Mouse (Mus musculus) heart, postnatal 0 days (tissue): ENCODE measurements around the gene Hist1h4d.

Experiments
- CTCF ChIP-seq: IDR thresholded peaks from 2 replicates; pipeline ENCODE4 v1.5.1; 2016; ENCODE audit warnings: antibody characterized with exemption, control low read depth, low read depth
- EP300 ChIP-seq: IDR thresholded peaks from 2 replicates; pipeline ENCODE4 v1.6.1; 2016; ENCODE audit warnings: antibody characterized with exemption, low read depth

- TF ChIP-seq CTCF (no peak), EP300 (no peak)
Measured at GRCm38 (mm10) chr13:23564482-23564881, 16.9 kb upstream of the Hist1h4d start.
